Mouse (Mus musculus) thymus, adult 2 months (tissue): ENCODE measurements around the gene Tbc1d14.

Experiments used
- CTCF ChIP-seq: fragments of 200-500 bp; IDR thresholded peaks from 2 replicates; pipeline ENCODE4 v1.5.1; 2012; ENCODE audit warnings: mild to moderate bottlenecking, control low read depth, low read length, moderate library complexity, borderline replicate concordance; ENCODE audit not compliant: control insufficient read depth, poor library complexity, insufficient read depth; ENCODE audit errors: extremely low read depth
- POLR2A ChIP-seq: fragments of 200-500 bp; IDR thresholded peaks from 2 replicates; pipeline ENCODE4 v1.6.1; 2012; ENCODE audit warnings: mild to moderate bottlenecking, low read length, control low read depth, moderate library complexity; ENCODE audit not compliant: control insufficient read depth, poor library complexity, insufficient read depth; ENCODE audit errors: extremely low read depth

DNA sequence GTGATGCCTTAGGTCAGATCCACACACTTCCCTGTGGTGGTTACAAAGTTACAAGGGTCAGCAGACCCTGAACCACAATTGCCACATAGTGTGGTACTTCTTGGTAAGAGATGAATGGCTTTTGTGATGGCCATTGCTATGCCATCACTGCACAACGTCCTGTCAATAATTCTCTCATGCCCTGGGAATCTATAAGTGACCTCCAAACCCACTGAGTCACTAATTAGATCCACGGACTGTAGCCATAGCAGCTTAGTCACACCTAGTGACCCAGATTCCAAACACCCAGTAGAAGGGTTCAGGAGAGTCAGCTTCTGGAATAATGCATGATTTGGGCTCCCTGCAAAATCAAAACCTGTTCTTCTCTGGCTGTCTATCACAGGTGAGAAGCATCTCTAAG is 67.9 kb downstream of the Tbc1d14 start:
- TF ChIP-seq CTCF: no peak
- no peak for TF ChIP-seq POLR2A
